Mouse (Mus musculus) forebrain, embryonic 10.5 days (tissue): ENCODE data around the gene D1Pas1. TPM values are rescaled to one million over a fixed set of nuclear protein-coding genes. Genes with fewer than 3 reads are reported as not detected.

Experiments
- polyA plus RNA-seq: library from polyadenylated mRNA; unstranded; fragments of >200 nt; fragmentation: Nextera tagmentation; extraction: Ambion mirVana; gene quantifications from 2 replicates; pipeline ENCODE4 v1.2.1, GENCODE M21; 2016

Gene D1Pas1
- polyA plus RNA-seq, 1 experiment from 2014 or later = not detected

Other genes starting within 250 kb of the D1Pas1 start
- gene Rrp15, start 218.1 kb upstream of the D1Pas1 start, polyA plus RNA-seq = 101 and 104 TPM in 2 replicates
- 1.2 and 1.4 TPM in 2 replicates for gene Spata17, start 248.0 kb downstream of the D1Pas1 start, polyA plus RNA-seq
- gene Gpatch2, start 248.1 kb downstream of the D1Pas1 start, polyA plus RNA-seq = 26.4 and 27.2 TPM in 2 replicates